Mouse (Mus musculus) ovary, postnatal 10 days (tissue): ENCODE data around the gene Gm28635.
A peak's percentile ranks its signal among the peaks of the same experiment; 100 is the strongest.
"Not testable (repeated sequence)": the region's sequence is repeated elsewhere in the genome, so short reads cannot be mapped to it uniquely, and the experiment has no call there.

Experiments
- DNase-seq: peaks from one replicate; pipeline ENCODE4 v3.0.0; 2022; ENCODE audit warnings: low spot score

Gene Gm28635

DNA sequence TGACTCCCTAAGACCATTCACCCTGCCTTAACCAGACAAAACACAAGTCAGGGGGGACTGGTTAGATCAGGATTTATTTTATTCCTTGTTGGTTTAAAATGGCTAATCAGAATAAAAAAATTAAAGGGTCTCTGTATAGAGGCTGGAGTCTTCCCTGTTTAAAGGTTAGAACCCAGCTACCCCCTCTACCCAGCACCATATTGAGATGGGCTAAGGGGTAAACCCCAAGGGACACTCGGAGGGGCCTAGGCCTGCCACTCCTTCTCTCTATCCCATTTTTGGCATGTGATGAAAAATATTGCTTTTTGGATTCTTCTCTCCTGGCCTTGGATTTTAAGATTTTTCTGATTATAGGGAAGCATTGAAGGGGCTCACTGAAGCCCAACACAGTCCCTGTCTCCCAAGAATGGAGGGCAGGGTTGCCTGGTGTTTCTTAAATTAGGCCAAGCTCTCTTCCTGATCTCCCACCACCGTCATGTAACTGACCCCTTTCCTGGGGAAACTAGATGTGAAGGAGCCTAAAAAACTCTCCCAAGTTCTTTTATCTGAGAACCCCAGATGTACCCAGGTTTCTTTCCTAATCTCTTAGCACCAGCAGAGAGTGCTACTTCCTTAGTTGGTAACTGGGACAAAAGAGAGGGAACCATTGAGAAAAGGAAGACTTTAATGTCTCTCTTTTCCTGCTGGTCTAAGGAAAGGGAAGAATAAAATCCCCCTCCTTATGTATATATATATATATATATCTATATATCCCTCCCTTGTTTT is 10.4 kb upstream of the Gm28635 start:
- no peak for DNase-seq

DNA sequence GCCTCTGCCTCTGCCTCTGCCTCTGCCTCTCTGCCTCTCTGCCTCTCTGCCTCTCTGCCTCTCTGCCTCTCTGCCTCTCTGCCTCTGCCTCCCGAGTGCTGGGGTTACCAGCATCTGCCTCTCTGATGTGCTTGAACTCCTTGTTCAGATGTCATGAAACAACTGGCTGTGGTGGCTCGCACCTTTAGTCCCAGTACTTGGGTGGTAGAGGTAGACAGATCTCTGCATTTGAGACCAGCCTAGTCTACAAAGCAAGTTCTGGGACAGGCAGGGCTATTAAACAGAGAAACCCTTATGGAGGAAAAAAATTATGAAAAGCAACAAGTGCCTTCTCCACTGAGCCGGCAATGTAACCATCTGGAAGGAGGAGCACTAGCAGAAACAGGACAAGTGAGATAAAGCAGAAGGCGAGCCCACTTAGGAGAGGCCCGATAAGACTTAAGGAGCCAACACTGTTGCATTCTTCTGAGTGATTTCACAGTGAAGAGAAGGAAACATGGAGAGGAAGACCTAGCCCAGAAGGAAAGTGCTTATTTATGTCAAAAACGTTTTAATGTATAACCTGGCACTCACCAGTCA is 4.9 kb upstream of the Gm28635 start:
- DNase-seq, result no peak

DNA sequence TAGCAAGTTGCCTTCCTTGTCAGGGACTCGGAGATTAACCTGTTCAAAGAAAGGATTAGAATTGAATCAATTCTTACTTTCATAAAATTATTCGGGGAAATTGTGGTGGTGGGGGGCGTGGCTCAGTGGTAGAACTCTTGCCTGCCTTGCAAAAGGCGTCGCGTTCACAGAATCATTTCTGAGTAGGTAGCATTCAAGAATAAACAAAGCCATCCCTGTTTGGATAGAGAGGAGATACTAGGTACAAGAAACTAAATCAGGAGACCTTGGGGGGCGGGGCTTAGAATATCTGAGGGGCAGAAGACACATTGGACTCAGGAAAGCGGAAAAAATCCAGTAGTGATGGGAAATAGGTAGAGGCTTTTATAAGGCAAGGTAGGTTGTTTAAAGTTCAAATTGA is 1.2 kb upstream of the Gm28635 start, which contains the start of gene Tmx2:
Tmx2 (minus strand) TSS at position 125 of the 400 bp plus-strand sequence.
- DNase-seq, result no peak

DNA sequence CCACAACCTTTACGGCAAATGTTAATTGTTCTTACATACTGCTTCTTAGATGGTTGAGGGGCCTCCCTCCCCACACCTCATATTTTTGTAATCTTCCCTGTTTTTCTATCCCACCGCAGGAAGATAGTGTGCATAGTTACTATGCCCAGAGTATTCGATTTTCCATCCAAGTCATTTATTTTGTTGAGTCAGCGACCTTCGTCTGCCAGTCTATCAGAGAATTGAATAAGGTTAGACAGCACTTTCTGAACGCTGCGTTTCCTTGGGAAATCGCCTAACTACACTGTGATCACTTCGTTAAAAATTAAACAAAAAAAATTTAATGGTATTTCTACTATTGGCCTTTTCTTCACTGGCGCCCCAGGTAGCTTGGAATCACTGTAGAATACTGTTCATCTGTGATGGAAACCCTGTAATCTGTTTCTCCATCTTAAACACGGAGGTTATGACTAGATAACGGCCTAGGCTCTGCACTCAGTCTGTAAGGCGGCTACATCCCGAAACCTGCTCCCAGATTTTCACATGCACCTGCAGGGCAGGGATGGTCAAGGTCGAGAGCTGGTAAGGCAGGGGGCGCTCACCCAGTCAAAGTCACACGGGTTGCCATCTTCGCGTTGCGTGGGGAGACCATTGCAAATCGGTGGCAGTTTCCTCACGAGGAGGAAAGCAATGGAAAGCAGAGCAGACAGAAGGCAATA is 422 bp downstream of the Gm28635 start:
- DNase-seq, result peak; percentile 23

DNA sequence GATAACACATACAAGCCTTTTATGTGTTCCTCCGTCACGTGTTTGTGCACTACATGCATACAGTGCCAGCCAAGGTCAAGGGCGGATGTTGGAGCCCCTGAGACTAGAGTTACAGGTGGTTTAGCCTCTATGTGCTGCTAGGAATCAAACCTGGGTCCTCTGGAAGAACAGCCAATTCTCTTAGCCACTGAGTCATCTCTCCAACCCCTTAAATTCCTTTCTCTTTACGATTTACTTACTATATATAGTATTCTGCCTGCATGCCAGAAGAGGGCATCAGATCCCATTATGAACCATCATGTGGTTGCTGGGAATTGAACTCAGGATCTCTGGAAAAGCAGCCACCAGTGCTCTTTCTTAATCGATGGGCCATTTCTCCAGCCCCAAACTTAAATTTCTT is 6.3 kb downstream of the Gm28635 start:
- not testable (repeated sequence) for DNase-seq

DNA sequence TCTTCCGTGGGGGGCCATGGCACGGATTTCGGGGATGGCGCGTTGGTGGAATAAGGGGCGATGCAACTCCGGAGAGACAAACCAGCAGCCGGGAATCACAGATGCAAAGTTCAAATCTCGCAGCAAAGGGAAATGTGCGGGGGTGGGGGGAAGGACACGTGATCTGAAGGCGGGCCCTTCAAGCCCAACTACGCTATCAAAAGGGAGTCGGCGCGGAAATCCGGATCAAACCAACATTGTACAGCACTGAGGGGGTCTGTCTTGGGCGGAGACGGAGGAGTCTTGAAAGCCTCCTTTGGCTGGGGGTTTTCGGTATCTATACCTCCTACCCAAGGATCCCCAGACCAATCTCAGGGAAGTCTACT is 7.3 kb downstream of the Gm28635 start, which contains the start of gene Selenoh:
Selenoh (minus strand) TSS at position 202 of the 365 bp plus-strand sequence.
- peak; percentile 69 for DNase-seq

DNA sequence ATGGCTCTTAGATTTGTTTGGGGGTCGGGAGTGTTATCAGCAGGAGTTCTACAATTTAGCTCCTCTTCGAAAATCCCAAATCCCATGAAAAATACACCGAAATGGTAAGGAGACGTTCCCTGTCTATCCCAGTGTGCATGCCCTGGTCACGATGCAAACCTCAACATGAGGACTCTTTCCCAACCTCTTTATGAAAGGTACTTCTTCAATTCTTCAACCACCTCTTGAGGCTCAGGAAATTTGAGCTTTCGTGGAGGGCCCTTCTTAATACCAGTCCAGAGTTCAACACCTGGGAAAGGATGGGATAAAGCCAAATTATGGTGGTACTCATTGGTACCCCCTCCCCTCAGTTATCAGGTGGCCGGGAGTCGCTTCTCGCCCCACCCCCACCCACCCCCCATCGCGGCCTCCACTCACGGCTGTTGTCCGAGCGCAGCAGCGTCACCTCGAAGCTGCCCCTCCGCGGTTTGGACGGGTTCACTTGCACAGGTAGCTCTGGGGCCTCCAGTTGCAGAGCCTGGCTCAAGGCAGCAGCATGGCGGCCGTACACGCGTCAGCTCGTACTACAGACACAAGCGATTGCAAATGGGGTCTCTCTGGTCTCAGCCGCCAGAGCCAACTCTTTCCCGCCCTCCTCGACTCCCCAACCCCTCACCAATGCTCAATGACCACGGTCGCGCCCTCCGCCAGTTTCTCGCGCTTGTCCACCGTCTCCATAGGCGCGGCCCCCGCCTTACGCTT is 7.8 kb downstream of the Gm28635 start:
- DNase-seq, result peak; percentile 19

DNA sequence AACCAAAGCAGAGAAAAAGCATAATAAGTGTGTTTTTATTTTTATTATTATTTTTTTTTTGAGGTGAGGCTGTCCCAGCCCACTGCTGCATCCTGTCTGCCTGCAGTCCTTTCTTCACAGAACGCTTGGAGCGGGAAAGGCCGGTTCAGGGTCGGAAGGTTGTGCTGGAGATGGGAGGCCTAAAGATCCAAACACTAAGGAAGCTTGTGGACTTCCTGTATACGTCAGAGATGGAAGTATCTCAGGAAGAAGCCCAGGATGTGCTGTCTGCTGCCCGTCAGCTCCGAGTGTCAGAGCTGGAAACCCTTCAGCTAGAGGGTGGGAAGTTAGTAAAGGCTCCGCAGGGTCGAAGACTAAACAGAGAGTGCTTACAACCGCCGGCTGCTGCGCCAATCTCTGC is 11.8 kb downstream of the Gm28635 start:
- DNase-seq, result no peak

DNA sequence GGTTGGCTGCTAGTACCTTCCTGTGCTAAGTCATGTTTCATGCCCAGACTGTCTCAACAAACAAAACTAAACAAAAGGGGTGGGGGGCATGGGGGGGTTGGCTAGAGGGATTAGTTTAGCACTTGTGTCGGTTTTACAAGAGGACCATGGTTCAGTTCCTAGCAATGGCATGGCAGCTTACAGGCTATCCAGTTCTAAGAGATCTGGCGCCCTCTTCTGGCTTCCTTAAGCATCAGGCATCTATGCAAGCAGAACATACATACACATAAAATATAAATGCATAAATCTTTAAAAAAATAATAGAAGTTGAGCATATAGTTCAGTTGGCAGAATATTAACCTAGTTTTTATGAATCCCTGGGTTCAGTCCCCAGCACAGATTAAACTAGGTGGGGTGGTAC is 15.0 kb downstream of the Gm28635 start:
- DNase-seq, result no peak

DNA sequence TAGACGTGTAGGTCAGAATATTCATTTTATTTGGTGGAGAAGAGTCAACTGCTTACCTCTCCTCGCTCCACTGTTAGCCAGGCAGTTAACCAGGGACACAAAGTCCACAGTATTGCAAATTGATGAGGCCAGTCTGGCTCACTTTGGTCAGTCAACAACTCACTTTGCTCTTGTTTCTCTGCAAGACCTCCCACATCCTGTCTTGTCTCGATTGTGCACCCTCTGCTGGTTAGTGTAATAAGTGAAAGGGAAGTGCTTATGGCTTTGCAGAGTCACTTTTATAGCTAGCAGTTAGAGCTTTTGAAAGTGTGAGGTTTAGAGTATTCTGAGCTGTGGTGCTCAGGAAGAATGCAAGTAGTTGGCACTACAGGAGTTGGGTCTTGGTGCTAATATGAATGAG is 17.6 kb downstream of the Gm28635 start:
- DNase-seq, result no peak

DNA sequence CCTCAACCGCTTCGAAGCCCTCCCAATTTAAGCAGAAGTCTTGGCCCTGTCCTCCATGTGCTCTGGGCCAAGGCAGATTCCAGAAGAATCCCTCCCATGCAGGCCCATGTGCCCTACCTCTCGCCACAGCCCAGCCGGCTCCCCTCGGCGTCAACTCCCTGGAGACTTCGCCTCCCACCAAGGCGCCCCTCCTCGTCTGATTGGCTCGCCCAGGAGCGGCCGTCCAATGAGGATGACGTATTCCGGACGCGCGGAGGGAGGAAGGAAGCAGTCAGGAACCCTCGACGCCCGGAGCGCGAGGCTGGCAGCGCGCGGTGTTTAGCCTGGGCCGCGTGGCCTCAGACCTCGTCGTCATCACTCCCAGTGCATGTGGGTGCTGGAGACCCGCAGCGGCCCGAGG is 19.0 kb downstream of the Gm28635 start, which contains the start of gene Btbd18:
Btbd18 (plus strand) TSS at position 274 of the 400 bp plus-strand sequence.
- no peak for DNase-seq

DNA sequence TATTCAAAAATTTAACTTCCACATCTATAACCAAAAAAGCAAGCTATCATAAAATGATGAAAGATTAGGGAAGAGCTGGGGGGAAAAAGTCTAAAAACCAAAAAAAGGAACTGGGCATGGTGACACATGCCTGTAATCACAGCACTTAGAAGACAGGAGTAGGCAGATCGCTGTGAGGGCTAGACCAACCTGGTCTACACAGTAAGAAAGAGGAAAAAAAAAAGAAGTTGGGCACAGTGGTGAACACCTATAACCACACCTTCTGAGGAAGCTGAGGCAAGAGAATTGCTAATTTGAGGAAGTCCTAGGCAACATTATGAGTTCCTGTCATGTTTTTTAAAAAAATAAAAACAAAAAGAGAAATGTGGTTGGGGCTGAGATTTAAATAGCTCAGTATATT is 22.0 kb downstream of the Gm28635 start:
- DNase-seq, result no peak

DNA sequence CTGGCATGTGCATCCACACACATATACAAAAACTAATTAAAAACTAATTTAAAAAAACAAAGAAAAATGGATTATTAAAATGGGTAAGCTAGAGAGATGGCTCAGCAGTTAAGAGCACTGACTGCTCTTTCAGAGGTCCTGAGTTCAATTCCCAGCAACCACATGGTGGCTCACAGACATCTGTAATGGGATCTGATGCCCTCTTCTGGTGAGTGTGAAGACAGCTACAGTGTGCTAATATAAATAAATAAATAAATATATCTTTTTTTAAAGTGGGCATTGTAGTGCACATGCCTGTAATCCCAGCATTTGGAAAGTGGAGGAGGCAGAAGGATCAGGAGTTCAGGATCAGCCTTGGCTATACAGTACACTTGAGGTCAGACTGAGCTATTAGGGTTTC is 24.5 kb downstream of the Gm28635 start:
- no peak for DNase-seq

DNA sequence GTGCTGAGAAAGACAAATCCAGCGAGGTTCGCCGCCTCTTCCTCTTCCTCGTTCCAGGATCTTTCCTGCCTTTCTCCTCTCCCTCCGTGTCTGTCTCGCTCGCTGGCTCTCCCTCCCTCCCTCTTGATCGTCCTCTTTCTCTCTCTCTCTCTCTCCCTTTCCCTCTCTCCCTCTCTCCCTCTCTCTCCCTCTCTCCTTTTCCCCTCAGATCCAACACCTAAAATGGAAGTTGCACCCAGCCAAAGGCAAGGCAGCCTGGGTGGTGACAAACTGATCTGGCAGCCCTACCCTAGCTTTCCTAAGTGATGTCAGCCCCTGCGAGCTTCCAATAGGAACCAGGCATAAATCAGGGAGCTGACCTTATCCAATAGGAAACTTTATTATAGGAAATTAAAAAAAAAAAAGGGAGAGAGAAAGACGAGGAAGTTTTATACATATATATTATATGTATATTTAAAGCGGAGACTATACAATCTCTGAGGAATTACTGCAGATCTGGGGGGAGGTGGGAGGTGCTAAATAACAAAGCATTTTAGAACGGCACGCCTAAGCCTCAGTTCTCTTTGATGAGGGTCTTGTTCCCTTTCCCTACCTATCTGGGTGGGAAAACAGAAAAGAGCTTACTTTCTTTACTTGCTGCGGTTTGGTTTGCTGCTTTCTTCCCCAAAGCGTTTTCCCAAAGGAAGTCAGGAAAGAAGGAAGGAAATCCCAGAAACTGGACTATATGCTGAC is 27.2 kb downstream of the Gm28635 start, which contains the start of gene Ctnnd1:
Ctnnd1 (minus strand) TSS at position 302 of the 732 bp plus-strand sequence.
- DNase-seq, result peak; percentile 60

DNA sequence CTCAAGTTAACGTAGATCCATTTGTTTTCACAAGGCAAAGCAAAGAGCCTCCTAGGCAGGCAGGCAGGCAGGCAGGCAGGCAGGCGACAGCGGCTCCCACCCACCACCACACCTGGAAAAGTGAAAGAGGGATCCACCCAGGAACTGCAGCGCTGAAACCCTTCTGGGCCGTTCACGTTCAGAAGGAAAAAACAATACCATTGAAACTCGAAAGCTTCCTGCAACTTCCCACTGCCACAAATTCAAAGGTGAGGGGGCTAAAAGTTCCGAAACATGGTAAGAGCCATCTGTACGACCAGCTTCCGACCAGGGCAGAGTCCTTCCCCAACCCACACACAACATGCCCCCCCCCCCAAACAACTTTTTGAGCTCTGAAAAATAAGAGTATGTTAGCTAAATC is 28.2 kb downstream of the Gm28635 start:
- no peak for DNase-seq

DNA sequence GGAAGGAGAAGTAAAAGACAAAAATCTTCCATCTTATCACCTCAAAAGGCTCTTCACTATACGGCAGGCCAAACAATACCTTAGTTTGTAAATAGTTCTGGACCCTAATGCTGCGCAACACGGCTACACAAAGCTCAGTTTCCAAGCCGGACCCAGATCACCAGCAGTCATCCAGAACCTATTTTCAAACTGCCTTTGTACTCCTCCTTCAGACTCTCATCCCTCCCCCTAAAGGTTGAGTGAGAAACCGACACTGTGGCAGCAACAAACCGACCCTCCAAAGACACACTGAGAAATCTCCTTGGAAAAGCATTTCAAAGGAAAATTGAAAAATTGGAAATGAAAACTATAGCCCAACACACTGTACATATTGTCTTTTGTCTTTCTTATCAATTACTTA is 29.5 kb downstream of the Gm28635 start:
- DNase-seq, result no peak

DNA sequence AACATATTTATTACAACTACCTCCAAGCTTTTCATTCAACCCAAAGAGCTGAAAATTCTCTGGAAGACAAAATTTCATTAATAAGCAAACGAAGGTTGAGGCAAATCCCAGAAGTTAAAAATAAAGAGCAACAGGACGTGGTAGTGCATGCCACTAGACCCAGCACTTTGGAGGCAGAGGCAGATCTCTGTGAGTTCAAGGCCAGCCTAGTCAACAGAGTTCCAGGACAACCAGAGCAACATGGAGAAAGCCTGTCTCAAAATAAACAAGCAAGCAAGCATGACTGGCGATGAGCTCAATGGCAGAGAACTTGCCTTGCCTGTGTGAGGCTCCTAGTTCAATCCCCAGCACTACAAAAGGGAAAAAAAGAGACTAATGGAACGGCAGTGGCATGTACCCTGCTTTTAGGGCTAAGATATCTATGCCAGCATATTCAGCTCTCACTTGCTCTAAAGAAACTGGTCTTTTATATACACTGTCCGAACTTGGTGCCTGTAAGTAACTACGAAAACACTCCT is 30.7 kb downstream of the Gm28635 start:
- no peak for DNase-seq

DNA sequence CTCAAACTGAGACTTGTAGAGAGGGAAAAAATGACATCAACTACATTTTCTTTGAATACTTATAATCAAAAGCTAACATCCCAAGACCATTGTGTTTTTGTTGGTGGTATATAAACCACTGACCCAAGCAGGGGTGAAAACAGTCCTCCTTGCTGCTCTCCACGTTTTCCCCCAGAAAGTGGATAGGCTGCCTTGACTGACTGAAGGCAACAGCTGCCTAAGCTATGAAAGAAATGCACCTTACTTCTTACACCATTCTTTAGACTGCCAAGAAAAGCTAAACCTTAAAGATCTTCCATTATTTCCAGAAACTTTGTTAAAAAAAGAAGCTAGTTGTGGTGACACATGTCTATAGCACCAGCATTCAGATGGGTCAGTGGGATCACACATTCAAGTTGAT is 31.7 kb downstream of the Gm28635 start:
- DNase-seq, result no peak

DNA sequence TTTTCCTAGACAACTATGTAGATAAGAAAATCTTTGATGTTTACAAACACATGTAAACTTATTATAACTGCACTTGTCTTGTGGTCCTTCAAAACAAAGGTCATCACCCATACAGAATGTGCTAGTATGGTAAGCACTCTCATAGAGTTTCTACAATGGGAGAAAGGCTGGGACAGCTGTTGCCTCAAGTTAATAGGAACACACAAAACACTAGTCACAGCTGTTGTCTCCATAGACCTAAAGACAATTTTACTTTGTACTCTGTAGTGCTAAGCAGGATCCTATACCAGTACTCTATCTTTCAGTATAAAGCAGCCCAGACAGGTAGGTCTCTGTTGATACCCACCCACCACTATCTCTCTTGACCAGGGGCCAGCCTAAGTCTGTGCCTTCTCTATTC is 37.0 kb downstream of the Gm28635 start:
- DNase-seq, result no peak

DNA sequence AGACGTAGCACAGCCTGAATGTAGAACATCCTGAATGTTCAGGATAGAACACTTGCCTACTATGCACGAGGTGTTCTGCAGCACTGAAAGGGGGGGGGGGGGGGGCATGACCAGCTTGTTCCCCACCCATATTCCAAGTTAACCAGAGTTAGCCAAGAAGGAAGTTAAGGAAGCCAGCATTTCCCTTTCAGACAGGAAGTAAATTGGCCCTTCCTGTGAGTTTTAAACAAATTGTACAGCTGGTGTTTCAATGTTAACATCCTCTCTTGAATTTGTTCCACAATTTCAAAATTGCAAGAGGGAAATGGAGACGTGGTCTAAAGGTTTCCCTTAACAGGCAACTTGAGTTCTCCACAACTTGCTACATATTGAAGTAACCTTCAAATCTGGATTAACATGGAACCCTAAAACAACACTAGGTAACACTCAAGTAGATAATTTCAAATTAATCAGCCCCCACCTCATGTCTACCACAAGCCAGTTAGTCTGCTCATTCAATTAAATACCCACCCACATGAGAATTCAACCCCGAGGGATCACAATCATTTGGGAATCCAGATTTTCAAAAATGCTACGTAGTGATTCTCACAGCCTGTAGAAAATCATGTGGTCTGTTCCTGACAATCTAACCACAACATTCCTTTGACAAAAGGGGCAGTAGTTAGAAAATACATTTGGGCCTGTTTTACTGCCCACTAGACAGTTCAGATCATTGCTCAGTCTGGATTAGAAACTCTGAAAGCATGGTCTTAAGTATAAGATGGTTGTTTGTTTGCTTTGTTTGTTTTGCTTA is 39.2 kb downstream of the Gm28635 start:
- no peak for DNase-seq
